Mouse (Mus musculus): ENCODE results near the gene Gm26938. TPM values are rescaled to one million over a fixed set of nuclear protein-coding genes. Genes with fewer than 3 reads are reported as not detected.

The Gm26938 gene
- total RNA-seq, 2 experiments from 2014 or later: not detected

DNA sequence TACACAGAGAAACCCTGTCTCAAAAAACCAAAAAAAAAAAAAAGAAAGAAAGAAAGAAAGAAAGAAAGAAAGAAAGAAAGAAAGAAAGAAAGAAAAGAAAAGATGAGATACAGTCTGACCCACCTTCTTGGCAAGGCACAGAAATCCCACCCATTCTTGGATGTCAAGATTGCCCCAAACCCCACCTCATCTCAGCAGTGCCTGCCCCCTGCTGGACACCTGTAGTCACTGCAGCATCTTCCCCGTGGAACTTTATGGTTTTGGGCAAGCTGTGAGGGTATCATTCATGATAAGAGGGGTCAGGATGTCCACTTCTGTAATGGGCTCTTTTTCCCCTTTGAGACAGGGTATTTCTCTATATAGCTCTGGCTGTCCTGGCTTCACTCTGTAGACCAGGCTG lies 8.9 kb downstream of the Gm26938 start:
- peak; percentile 60 for ATAC-seq (replicated peaks; ENCODE audit: poor library complexity, severe bottlenecking)

- ATAC-seq (replicated peaks; ENCODE audit: poor library complexity, severe bottlenecking): no peak
These were observed 9.8 kb downstream of the Gm26938 start for GRCm38 (mm10) chr5:139816445-139816844.

DNA sequence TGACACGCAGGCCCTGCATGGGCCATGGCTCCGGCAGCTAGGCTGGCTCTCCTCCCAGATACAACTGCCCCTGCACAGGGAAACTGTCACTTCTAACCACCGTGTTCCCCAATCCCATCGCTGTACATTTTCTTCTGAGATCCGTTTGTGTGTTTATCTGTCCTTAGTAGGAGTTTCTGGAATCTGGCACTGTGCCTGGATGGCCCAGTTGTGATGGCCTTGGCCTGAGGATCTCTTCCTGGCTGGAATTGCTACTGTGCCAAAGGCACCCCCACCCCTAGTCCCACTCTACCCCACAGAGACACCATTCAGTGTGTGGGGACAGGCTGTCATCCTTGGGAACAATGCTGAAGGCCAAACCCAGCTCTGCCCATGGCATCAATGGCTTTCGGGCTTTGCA lies 10.2 kb downstream of the Gm26938 start:
- ATAC-seq (replicated peaks; ENCODE audit: poor library complexity, severe bottlenecking): no peak

DNA sequence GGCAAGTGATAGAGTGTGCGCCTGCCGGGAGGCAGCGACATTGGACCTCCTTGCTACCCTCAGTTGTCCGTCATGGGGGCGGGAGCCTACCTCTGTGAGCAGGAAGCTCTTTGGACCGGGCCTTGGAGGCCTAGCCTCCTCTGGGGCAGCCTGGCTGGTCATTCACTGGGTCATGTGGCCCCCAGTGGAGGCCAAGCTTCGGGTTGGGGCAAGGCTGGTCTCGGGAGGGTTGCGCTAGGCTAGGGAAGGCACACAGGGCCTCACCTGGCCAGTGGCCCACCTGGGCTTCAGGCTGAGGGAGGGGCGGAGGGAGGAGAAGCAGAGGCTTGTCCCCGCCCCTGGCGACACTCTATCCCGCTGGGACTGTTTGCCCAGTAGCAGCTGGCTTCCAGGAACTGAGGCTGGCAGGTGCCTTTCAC lies 12.2 kb downstream of the Gm26938 start:
- ATAC-seq (replicated peaks; ENCODE audit: poor library complexity, severe bottlenecking): no peak

GRCm38 (mm10) chr5:139813126-139813490 lies 13.1 kb downstream of the Gm26938 start:
- ATAC-seq (replicated peaks; ENCODE audit: poor library complexity, severe bottlenecking): no peak

GRCm38 (mm10) chr5:139812398-139813125 lies 13.6 kb downstream of the Gm26938 start:
- ATAC-seq (replicated peaks; ENCODE audit: poor library complexity, severe bottlenecking): no peak

GRCm38 (mm10) chr5:139811677-139812397 lies 14.4 kb downstream of the Gm26938 start:
- no peak for ATAC-seq (replicated peaks; ENCODE audit: poor library complexity, severe bottlenecking)

- ATAC-seq (replicated peaks; ENCODE audit: poor library complexity, severe bottlenecking): 0 out of 2 replicates have a peak, but pooled peaks have one; percentile 23
These were observed 16.8 kb downstream of the Gm26938 start for GRCm38 (mm10) chr5:139809397-139809796.

GRCm38 (mm10) chr5:139805924-139806323 lies 20.3 kb downstream of the Gm26938 start:
- ATAC-seq (replicated peaks; ENCODE audit: poor library complexity, severe bottlenecking): no peak

GRCm38 (mm10) chr5:139804573-139805111 lies 21.6 kb downstream of the Gm26938 start:
- no peak for ATAC-seq (replicated peaks; ENCODE audit: poor library complexity, severe bottlenecking)

GRCm38 (mm10) chr5:139804107-139804551 lies 22.1 kb downstream of the Gm26938 start:
- peak; percentile 63 for ATAC-seq (replicated peaks; ENCODE audit: poor library complexity, severe bottlenecking)

DNA sequence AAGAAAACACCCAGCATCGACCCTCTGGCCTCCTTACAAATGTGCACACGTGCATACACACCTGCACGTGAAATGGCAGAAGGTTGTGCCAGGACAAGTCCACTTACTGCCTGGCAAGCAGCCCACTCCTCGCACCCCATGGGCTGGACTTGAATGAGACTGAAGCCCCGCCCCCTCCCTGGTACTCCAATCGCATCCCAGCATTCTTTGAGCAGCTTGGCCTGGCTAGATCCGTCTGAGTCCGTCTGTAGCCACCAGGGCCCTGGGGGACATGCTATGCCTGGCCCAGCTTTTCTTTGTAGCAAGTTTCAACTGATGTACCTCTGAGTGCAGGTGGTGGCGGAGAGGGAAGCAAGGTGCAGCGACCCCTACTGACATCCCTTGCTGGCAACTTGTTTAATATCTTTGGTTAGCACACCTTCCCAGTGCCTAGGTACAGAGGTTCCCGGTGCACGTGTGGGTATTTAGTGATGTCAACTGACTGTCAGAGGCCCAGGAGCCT lies 22.6 kb downstream of the Gm26938 start:
- peak; percentile 48 for ATAC-seq (replicated peaks; ENCODE audit: poor library complexity, severe bottlenecking)

DNA sequence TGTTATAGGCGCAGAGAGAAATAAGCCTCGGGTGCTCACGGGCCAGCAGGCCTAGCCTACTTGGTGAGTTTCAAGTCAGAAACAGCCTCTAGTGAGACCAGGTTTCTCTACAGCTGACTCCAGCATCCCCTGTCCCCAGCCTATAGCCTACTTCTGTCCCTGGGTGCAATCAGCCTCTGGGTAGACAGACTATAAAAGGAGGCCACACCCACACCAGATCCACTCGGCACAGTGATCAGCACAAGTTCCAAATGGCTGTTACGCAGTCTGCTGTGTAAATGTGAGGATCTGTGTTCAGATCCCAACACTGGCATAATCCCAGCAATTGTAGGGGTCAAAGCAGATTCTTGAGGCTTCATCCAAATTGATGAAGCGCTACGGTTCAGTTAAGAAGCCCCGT lies 23.0 kb downstream of the Gm26938 start:
- ATAC-seq (replicated peaks; ENCODE audit: poor library complexity, severe bottlenecking): no peak

GRCm38 (mm10) chr5:139801880-139802279 lies 24.3 kb downstream of the Gm26938 start:
- no peak for ATAC-seq (replicated peaks; ENCODE audit: poor library complexity, severe bottlenecking)

DNA sequence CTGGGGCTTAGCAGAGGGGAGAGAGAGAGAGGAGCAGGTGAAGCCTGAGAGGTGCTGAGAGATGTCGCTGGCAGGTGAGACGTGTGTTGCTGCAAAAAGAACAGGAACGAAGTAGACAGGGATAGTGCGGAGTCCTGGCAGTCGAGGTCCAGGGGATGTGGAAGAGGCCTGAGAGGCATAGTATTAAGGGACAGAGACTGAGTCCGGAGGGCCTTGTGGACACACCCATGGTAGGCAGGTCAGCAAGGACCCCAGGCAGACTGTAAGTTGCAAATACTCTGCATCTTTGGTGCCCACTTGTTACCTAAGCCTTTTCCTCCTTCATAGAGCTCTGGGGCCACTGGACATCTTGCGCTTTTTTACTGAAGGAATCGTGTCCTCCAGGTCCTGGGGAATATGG lies 25.0 kb downstream of the Gm26938 start:
- no peak for ATAC-seq (replicated peaks; ENCODE audit: poor library complexity, severe bottlenecking)

DNA sequence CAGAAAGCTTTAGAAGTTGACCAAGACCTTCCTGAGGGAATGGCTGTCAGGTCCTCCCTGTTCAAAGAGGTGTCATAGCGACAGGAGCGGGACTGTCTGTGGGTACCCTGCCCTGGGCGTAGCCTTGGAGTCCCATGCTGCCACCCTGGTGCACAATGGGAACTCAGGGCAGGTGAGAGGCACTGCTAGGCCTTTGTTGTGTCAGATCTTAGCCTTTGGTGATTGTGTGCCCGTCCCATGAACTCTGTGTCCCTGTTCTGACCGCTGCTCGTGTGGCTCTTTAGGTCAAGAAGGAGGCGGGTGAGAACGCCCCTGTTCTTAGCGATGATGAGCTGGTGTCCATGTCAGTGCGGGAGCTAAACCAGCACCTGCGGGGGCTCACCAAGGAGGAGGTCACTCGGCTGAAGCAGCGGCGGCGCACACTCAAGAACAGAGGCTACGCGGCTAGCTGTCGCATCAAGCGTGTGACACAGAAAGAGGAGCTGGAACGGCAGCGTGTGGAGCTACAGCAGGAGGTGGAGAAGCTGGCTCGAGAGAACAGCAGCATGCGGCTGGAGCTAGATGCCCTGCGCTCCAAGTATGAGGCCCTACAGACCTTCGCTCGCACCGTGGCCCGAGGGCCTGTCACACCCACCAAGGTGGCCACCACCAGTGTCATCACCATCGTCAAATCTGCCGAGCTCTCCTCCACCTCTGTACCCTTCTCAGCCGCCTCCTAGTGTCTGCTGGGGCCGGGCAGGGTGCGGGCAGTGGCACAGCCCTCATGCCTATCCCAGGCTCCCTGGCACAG lies 26.2 kb downstream of the Gm26938 start:
- no peak for ATAC-seq (replicated peaks; ENCODE audit: poor library complexity, severe bottlenecking)

DNA sequence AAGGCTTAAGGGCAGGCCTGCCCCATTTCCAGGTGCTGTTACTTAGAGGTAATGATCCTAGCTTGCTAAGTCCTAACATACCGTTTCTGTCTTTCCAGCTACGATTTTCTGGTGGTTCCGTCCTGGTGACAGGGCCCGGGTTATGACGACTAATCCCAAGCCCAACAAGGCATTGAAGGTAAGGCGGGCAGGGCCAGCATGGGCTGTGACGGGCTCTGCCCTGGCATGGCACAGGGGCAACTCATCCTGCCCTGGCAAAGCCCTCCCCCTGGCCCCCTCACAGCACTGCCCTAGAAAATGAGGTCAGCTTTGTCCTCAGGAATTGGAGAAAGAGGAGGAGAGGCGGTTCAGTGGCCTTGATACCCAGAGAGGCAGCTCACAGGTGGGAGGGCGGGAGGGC lies 27.2 kb downstream of the Gm26938 start:
- ATAC-seq (replicated peaks; ENCODE audit: poor library complexity, severe bottlenecking): no peak

GRCm38 (mm10) chr5:139798168-139798900 lies 27.9 kb downstream of the Gm26938 start:
- no peak for ATAC-seq (replicated peaks; ENCODE audit: poor library complexity, severe bottlenecking)

GRCm38 (mm10) chr5:139797473-139798167 lies 28.6 kb downstream of the Gm26938 start:
- ATAC-seq (replicated peaks; ENCODE audit: poor library complexity, severe bottlenecking): no peak

Data from granulocyte monocyte progenitor cell, adult 5-6 weeks (primary cell).